Mouse (Mus musculus): ENCODE measurements around the gene Wdr66. TPM values are rescaled to one million over a fixed set of nuclear protein-coding genes. Genes with fewer than 3 reads are reported as not detected.

Wdr66 gene
- total RNA-seq, 2 experiments from 2014 or later: 2.2 to 3.3 TPM

GRCm38 (mm10) chr5:123315219-123315866, 63.4 kb downstream of the Wdr66 start:
- no peak for DNase-seq

GRCm38 (mm10) chr5:123317992-123318391, 66.1 kb downstream of the Wdr66 start:
- DNase-seq: peak; percentile 34

GRCm38 (mm10) chr5:123320136-123320535, 68.2 kb downstream of the Wdr66 start:
- DNase-seq: no peak

GRCm38 (mm10) chr5:123324242-123324641, 72.3 kb downstream of the Wdr66 start:
- DNase-seq: no peak

GRCm38 (mm10) chr5:123326006-123326750, 74.3 kb downstream of the Wdr66 start:
- DNase-seq: peak; percentile 52

- DNase-seq: peak; percentile 59
Observed at GRCm38 (mm10) chr5:123326751-123327148, 74.8 kb downstream of the Wdr66 start.

GRCm38 (mm10) chr5:123327686-123328085, 75.8 kb downstream of the Wdr66 start:
- DNase-seq: no peak

GRCm38 (mm10) chr5:123333566-123333965, 81.7 kb downstream of the Wdr66 start:
- no peak for DNase-seq

GRCm38 (mm10) chr5:123336205-123336961, 84.5 kb downstream of the Wdr66 start:
- no peak for DNase-seq

GRCm38 (mm10) chr5:123338463-123338862, 86.6 kb downstream of the Wdr66 start:
- no peak for DNase-seq

GRCm38 (mm10) chr5:123343707-123344627, 92.1 kb downstream of the Wdr66 start, which contains the start of gene Bcl7a:
Gene Bcl7a (plus strand): TSS chr5:123343834.
- peak; percentile 94 for DNase-seq

- DNase-seq: no peak
Observed at GRCm38 (mm10) chr5:123344628-123344962, 92.7 kb downstream of the Wdr66 start.

GRCm38 (mm10) chr5:123344963-123345852, 93.3 kb downstream of the Wdr66 start:
- peak; percentile 69 for DNase-seq

GRCm38 (mm10) chr5:123345853-123346654, 94.2 kb downstream of the Wdr66 start:
- peak; percentile 85 for DNase-seq

GRCm38 (mm10) chr5:123346701-123347270, 94.9 kb downstream of the Wdr66 start:
- DNase-seq: no peak

GRCm38 (mm10) chr5:123347985-123348384, 96.1 kb downstream of the Wdr66 start:
- DNase-seq: no peak

- peak; percentile 68 for DNase-seq
Observed at GRCm38 (mm10) chr5:123350386-123350785, 98.5 kb downstream of the Wdr66 start.

- DNase-seq: no peak
Observed at GRCm38 (mm10) chr5:123355918-123356317, 104.0 kb downstream of the Wdr66 start.

GRCm38 (mm10) chr5:123357253-123357652, 105.4 kb downstream of the Wdr66 start:
- DNase-seq: no peak

GRCm38 (mm10) chr5:123359431-123359830, 107.5 kb downstream of the Wdr66 start:
- no peak for DNase-seq

Measured in heart, postnatal 4 days (tissue).